8 mouse cellular contexts compared by ENCODE assay signal in genomic region chr10:84172828-84173321, GRCm38 (mm10).
DNase-seq lines count a peak whose midpoint lies in the region; ATAC-seq lines count a peak whose summit lies in the region.

No protein-coding gene starts in this region.

- peak; percentile 35; the same call in 1 of the 2 replicates for ATAC-seq in neural tube, embryonic 15.5 days (ENCODE audit: low FRiP score)
- peak; percentile 72 for ATAC-seq in embryonic facial prominence, embryonic 15.5 days (ENCODE audit: insufficient number of reproducible peaks, low FRiP score, low TSS enrichment, low read depth)
- ATAC-seq in intestine, embryonic 16.5 days = no peak

- peaks cover 7% of the 10 kb centered on the region for H3K4me1 ChIP-seq in neural tube, embryonic 15.5 days
- H3K4me1 ChIP-seq in embryonic facial prominence, embryonic 15.5 days = peaks cover 7% of the 10 kb centered on the region
- H3K4me1 ChIP-seq in intestine, embryonic 16.5 days (ENCODE audit: control insufficient read depth, insufficient read depth, low read length) = no peaks in the 10 kb centered on the region

- H3K27ac ChIP-seq in neural tube, embryonic 15.5 days (replicated peaks) = no peak overlapping the region
- H3K27ac ChIP-seq in embryonic facial prominence, embryonic 15.5 days (replicated peaks) = 0 out of 2 replicates have a peak overlapping the region, but pooled peaks have one; percentile 18
- H3K27ac ChIP-seq in intestine, embryonic 16.5 days (ENCODE audit: low read length) = no peak overlapping the region

- H3K36me3 ChIP-seq in neural tube, embryonic 15.5 days = no peaks in the 10 kb centered on the region
- no peaks in the 10 kb centered on the region for H3K36me3 ChIP-seq in embryonic facial prominence, embryonic 15.5 days
- no peaks in the 10 kb centered on the region for H3K36me3 ChIP-seq in intestine, embryonic 16.5 days (ENCODE audit: control insufficient read depth, insufficient read depth, low read length)

- WGBS in neural tube, embryonic 15.5 days = 53% methylated on average over 4 of the region's 4 CpGs
- WGBS in embryonic facial prominence, embryonic 15.5 days = 34% methylated on average over 4 of the region's 4 CpGs
- WGBS in intestine, embryonic 16.5 days = 65% methylated on average over 4 of the region's 4 CpGs

- H3K9me3 ChIP-seq in neural tube, embryonic 15.5 days (replicated peaks) = no peaks in the 10 kb centered on the region
- no peaks in the 10 kb centered on the region for H3K9me3 ChIP-seq in embryonic facial prominence, embryonic 15.5 days (replicated peaks)
- H3K9me3 ChIP-seq in intestine, embryonic 16.5 days (ENCODE audit: control insufficient read depth, low read length) = no peaks in the 10 kb centered on the region

- H3K4me3 ChIP-seq in neural tube, embryonic 15.5 days (replicated peaks) = no peak overlapping the region
- no peak overlapping the region for H3K4me3 ChIP-seq in embryonic facial prominence, embryonic 15.5 days (replicated peaks)
- no peak overlapping the region for H3K4me3 ChIP-seq in intestine, embryonic 16.5 days (ENCODE audit: low read length)

- no peak overlapping the region for H3K9ac ChIP-seq in neural tube, embryonic 15.5 days (replicated peaks)
- no peak overlapping the region for H3K9ac ChIP-seq in embryonic facial prominence, embryonic 15.5 days
- no peak overlapping the region for H3K9ac ChIP-seq in intestine, embryonic 16.5 days (ENCODE audit: low read depth, low read length)

- H3K27me3 ChIP-seq in neural tube, embryonic 15.5 days (replicated peaks) = no peaks in the 10 kb centered on the region
- H3K27me3 ChIP-seq in embryonic facial prominence, embryonic 15.5 days = no peaks in the 10 kb centered on the region
- no peaks in the 10 kb centered on the region for H3K27me3 ChIP-seq in intestine, embryonic 16.5 days (replicated peaks; ENCODE audit: control insufficient read depth, insufficient read depth, low read length)

- DNase-seq in neural tube, embryonic 10.5 days (ENCODE audit: extremely low spot score, low spot score) = no peak
- peak; percentile 54 for DNase-seq in heart, postnatal 4 days
- peak; percentile 40 for DNase-seq in lung, postnatal 36 days
- DNase-seq in thymus, adult 18-20 months = no peak
- DNase-seq in thymus, postnatal 14 days = no peak

- no peak overlapping the region for H3K4me2 ChIP-seq in neural tube, embryonic 15.5 days
- no peak overlapping the region for H3K4me2 ChIP-seq in embryonic facial prominence, embryonic 15.5 days (replicated peaks)
- H3K4me2 ChIP-seq in intestine, embryonic 16.5 days (ENCODE audit: low read depth, low read length) = no peak overlapping the region

Comparison
In these comparisons a context has a peak if more than half of its experiments do, and no peak if none do; other contexts are left out.
1. DNase-seq: peak in heart, postnatal 4 days (single experiment) and lung, postnatal 36 days (single experiment); none in neural tube, embryonic 10.5 days (single experiment), thymus, adult 18-20 months (0 of 2) and thymus, postnatal 14 days (single experiment).